Mouse (Mus musculus) layer of hippocampus, adult 9-11 months (tissue): ENCODE data around the gene Kera.
A peak's percentile ranks its signal among the peaks of the same experiment; 100 is the strongest.

Experiments
- DNase-seq: peaks from one replicate; pipeline ENCODE4 v3.0.0; 2022

The Kera gene

DNA sequence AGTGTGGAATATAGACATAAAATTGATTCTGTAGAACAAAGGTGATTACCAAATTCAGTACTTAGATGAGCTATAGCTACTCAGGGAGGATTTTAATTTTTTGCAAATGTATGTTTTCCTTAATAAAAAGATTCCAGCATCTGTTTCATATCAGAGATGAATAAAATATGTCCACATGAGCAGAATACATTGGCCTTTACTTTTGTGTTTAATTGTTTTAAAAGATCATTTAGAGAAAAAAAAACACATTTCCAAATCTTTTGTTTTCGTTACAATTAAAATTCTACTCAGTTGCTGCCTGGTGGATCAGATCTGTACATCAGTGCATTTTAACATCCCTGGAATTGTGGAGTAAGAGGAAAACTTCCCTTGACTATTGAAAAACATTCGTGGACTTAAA lies at the start of gene Kera:
Gene Kera (plus strand): TSS at position 301 of the 400 bp plus-strand sequence.
- no peak for DNase-seq

DNA sequence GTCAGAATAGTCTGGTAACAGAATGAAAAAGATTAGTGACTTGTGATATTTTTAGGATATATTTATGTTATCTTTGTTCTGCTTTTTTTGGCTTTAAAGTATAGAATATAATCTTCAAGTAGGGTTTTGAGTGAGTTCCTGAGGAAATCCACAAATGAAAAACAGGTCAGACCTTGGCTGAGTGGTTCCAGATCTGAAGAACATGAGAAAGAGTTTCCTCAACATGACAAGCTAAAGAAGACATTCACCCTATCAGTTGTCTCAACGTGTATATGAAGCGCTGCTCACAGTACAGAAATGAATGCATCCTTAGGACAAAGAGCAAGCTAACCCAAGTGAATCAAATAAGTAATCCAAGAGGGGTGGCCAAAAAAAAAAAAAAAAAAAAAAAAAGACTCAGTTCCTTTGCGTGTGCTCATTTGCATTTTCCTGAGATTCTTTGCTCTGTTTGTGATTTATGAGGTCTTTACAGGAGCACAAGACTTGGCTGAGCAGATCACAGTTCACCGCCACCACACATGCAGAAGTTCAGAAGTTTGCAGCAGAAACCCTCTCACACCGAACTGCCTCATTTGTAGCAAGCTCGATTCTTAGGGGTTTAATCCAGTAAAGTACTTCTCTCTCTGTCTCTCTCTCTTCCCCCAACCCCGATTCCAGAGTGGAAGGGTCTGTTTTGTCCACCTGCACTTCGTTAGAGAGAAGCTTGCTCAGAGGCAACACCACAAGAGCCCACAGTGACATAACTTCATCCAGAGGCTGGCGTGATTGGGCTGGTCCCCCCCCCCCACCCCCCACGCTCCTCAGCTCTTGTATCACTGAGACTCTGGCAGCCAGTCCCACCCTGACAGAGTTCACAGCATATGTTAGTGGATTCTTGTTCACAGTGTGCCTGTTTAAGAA lies 41.5 kb upstream of the Kera start, which contains the start of gene Lum:
Gene Lum (plus strand): TSS at position 172 of the 900 bp plus-strand sequence.
- DNase-seq, result no peak

DNA sequence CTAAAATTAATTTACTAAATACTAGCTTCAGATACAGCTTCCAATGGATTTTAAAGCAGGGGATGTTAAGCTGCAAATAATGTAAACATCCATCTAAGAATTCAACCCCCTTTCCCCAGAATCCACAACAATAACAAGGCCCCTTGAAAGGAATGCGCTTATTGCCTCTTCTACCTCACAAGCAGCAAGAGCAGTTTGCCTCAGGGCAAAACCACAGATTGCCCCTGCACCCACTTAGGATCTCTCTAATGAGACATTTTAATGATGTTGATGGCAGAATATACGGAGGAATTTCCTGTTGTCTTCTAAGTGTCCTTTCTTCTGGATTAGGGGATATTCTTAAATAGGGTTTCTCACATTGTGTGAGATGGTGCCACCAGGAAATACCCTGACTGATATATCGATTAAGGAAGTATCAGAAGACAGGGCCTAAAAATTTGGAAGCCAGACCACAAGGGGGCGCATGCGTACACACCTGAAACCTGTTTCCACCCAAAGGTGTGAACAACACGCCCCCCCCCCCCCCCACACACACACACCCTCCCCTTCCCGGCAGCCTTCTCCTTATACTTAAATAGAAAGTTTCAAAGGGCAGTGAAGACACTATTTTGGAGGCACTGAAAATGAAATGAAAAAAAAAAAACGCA lies 39.1 kb upstream of the Kera start:
- no peak for DNase-seq

DNA sequence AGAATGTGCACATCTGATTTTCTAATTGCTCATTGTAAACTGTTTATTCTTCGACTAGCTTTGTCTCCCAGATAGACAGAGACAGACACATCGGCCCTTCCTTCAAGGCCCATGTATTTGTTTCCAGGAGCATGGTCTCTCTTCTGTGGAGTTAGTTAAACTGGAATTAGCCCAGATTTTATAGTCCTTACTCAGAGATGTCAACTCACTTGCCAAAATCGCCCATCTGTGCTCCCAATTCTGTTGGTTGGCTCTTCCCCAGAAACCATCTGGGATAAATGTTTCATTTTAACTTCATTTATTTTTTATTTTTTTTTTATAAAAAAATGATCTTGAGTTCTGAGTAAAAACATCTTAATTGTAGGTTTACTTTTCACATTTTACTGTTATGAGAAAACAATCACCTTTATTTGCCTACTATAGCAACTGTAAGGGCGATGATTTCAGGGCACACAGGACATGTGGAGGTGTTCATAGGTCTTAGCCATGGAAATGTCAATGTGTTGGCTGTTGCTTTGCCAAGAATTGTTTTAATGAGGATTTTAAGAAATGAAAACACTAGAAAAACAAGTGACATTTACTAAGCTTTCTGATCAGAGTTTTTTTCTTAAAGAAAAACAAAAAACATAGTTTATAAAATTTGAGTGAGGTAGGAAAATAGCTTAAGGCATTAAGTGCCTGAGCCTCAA lies 24.0 kb upstream of the Kera start:
- peak; percentile 77 for DNase-seq

DNA sequence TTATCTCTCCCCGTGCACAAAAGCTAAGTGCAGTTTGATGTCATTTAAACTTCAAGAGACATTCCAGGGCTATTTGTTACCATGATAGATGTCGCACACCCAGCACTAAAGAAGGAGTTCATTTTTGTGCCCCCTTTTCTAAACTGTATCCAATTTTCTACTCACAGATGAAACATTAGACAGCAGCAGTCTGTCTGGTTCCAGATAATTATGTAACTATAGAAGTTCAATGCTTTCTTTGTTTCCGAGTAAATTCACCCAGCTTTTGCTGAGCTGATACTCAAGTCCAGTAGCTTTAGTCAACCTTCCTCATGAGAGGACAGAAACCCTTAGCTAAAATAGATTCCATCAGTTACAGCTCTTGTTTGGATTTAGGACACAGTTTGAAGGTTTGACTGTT lies 22.5 kb upstream of the Kera start:
- DNase-seq, result peak; percentile 6

DNA sequence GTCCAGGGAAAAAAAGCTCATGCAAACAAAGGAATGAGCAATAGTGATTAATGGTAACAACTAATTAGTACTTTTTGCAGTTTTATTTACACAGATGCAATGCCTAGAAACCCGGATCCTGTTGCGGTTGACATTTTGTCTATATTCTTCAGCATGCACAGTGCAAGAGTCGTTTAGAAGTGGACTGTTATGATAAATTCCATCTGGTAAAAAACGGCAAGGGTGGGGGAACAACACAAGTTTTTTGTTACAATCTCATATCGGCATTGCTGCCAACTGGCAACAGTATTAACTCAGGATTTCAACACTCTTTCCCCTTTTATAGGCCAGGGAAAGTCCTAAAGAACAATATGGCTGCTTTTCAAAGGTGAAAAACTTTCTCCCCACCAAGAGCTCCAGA lies 19.5 kb upstream of the Kera start:
- DNase-seq, result no peak

DNA sequence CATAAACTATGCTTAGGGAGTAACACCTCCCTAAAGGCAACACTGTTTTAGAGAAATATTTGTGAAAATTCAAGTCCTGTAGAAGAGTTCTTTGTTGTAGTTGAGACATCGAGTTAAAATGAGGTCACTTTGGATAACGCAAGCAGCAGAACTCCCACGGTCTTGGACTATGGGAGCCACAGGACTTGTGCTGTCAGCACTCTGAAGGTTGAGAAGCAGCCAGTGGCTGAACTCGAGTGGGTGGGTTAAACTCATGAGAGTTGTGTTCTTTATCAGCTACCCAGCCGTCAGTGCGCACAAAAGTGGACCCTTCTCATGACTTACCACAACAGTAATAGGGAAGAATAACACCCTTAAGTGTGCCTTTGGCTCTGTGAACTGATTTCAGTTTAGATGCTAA lies 17.1 kb upstream of the Kera start:
- DNase-seq, result no peak

DNA sequence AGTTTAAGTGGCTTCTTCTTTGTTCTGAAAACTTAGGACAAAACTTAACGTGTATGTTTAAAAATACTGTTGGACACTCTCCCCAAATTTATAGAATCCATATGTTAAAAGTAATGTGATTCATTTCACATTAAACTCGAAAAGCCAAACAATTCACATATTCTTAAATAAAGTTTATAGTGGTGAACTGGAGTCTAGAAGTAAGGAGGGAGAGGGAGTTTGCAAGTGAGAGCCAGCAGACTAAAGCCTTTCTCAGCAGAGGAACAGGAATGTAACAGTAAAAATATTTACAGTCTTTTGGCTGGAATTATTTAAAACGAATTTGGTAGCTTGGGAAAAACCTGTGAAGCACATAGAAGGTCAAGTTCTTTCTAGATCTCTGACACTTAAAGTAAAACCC lies 15.6 kb upstream of the Kera start:
- no peak for DNase-seq

DNA sequence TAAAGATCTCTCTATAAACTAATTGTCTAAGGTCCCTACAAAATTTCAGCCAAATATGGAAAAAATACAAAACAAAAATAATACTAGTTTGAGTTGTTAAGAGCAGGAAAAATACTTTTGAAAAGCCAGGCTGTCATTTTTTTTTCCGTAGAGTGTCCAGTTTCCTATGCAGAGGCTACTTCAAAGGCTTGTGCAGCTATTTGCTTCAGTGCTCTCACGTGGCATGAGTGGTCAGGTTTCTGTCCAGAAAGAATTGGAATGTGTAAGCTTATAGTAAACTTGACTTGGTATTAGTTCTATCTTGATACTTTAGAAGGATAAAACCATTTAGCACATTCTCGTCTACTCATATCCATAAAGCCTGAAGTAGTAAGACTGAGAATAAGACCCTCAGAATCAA lies 15.0 kb upstream of the Kera start:
- DNase-seq, result no peak

DNA sequence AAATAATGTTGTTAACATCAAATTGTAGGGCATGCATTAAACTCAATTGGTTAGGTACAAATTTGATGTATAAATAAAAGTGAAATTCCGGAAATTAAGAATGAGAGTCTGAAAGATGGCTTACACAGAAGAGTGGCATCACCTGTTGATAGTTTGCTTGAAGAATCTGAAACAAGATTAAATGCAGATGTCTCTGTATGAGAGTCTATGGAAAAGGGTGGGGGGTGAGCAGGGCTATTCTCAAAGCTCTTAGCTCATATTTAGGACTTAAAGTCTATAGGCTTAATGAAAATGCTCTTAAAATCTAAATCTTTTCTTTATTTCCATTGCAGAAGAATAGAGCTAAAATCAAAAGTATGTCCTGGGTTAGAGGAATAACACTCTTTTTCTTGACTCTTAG lies 11.0 kb upstream of the Kera start:
- no peak for DNase-seq

DNA sequence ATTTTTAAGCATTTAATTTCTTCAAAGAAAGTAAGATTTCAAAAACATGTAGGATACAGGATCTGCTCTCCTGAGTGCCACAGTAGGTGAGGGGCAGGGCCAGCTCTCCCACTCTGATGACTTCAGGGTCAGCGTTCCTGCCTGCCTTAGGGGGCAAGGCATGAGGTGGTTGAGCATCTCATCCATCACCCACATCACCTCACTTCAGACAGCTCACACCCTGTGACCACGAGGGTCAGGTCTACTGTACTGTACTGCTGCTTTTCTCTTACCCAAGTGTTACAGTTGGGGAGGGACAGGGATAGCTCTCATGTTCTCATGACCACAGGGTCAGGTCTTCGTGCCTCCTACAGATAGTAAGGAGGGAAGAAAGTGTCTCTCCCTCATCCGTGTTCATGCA lies 4.9 kb upstream of the Kera start:
- no peak for DNase-seq

DNA sequence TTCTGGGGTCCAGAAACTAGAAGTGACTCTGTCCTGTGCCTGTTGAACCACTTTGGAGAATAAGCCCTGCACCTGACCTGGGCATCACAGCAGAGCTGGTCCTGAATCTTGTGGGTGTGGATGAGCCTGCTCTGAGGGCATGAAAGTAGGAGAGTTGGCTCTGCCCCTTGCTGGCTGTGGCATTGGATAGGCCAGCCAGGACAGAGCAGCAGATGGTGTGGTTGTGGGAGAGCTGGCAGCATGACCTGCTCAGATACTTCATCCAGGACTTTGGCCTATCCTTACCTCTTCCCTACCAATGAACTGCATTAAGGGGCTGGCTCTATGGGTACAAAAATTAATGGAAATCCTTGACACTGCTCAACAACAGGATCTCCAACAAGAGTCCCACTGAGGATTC lies 3.4 kb upstream of the Kera start:
- no peak for DNase-seq

DNA sequence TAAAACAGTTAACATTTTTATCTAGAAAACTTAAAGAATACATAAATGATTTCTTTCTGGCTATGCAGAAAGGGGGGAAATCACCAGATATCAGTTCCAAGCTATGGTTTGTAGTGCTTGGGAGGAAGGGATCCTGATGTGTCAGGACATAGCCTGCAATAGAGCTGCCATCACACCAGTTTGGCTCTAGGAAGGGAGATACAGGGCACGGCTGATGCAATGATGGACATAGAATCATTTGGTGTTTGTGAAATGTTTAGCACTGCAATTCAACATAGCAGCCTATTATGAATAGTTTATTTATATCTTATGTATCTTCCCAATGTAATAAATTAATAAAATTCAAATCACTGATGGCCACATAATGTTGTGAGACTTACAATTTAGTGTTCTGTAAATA lies 15.6 kb downstream of the Kera start:
- DNase-seq, result no peak

DNA sequence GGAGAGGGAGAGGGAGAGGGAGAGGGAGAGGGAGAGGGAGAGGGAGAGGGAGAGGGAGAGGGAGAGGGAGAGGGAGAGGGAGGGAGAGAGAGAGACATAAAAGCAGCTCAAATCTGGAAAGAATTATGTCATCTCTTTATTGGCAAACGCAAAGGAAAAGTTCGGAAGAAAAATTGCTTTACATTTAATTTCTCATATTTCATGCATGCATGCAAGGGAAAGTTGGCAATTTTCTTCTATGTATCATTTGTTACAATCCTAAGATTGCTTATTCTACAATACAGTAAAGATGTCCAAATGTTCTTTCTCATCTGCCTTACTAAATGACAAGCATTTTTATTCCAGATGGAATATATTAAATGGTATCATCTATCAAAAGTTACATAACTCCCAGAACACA lies 17.7 kb downstream of the Kera start:
- DNase-seq, result no peak

DNA sequence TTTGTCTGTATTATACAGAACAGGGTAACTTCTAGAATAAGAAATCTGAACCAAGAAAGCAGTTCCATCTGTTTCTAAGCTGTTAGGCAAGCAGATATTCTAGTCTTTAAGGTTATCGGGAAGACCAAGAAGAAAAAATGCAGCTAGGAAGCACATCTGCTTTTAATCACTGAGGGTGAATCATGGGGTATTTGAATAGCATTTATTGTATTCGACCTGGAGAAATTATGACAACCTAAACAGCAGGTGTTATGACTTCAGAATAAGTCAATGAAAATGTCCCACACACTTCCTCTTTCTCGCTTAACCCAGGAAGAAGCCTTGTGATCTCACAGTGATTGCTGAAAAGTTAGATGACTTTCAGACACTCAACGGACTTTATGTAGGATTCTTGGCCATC lies 18.4 kb downstream of the Kera start:
- DNase-seq, result no peak

DNA sequence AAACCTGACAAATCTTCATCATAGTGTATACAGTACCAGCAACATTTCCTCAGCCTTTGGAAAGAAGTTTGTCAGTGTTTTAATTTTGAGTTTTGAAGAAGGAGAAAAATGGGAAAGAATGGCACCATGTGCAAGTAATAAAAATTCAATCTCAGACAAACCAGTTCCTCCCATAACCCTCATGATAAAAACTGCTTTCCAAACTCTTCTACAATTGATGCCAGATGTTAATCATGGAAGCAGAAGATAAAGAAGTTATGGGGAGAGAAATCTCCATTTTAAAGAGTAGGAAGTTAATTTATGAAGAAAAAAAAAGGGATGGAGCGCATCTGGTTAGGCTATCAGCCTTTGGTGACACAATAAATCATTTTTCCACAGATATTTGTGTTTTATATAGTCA lies 19.9 kb downstream of the Kera start:
- DNase-seq, result no peak

DNA sequence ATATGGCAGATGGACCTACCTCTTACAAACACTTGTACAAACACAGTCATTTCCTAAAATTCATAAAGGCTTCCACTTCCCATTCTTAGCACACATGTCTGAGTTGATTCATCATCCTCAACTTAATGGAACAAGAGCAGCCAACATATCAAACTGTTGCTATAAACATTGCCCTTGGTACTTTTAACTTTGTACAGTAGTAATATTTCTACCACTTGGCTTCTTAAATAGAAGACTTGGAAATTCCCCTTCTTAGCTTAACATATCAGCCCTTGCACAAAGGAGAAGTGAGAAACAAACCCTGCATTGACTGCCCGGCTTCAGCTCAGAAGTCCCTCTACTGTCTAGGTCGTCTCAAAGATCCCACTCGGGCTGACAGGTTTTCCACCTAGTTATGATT lies 24.4 kb downstream of the Kera start:
- DNase-seq, result no peak

DNA sequence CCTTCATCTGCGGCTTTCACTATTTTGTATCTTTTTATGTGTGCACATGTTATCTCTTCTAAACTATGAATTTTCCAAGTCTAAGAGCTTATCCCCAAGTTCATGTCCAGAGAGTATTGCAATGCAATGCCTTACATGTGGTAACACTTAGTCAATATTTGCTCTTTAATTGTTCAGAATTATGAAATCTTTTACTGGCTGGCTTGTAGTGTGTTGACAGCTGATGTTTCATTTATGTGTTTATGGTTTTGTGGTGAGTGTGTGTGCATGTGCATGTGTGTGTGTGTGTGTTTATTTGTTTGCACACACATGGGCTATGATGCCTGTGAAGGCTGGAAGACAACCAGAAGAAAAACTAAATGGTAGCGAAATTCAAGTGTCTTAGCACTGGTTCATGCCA lies 35.2 kb downstream of the Kera start:
- DNase-seq, result no peak

DNA sequence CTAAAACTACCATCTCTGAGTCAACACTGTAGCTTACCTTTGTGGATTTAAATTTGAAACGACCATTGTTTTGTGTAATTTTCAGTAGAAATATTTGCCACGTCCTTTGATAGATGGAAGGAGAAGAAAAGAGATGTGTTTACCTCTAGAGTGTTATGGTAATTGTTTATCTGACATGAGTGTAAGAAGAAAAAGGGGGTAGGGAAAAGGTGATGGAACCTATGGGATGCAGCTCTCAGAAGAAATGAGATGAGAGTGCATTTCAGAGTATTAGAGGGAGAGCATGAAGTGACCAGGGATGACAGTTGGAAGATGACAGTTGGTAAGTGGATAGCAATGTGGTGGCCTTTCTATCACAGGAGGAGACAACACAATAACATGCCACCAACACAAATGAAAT lies 37.1 kb downstream of the Kera start, which contains the start of gene Epyc:
Gene Epyc (plus strand): TSS at position 301 of the 400 bp plus-strand sequence.
- no peak for DNase-seq

DNA sequence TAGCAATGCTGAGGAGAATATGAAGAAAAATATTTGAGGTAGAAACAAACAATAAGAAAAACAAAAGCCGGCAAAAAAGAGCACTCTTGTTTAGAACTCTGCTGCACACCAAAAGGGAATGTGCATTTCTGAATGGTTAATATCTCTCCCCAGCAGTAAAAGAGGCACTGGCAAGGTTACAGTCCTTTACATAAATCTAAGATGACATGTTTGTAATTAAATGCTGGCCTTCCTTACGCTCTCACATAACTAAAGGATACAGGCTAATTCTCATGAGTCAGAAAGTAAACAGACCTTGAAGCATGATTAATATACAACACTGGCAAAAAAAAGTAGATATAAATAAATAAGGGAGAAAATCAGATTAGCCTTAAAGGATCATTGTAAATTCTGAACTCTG lies 43.7 kb downstream of the Kera start:
- no peak for DNase-seq

DNA sequence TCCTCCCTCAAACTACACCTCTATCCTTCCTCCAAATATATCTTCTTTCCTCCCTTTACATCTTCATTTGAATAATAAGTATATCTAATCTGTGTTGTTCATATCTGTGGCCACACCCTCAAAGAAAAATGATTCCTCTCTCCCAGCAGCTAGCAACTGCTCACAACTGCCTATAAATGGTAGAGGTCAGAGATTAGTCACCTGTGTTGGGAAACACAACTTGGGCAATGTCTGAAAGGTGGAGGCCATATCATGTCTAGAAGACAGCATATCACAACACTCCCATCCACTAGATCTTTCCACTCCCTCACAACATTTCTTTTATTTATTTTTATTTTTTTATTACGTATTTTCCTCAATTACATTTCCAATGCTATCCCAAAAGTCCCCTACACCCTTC lies 52.8 kb downstream of the Kera start:
- DNase-seq, result no peak
